Mouse (Mus musculus) heart, adult 8-10 months (tissue): Measurements from ENCODE around the gene Hormad2. TPM values are rescaled to one million over a fixed set of nuclear protein-coding genes. Genes with fewer than 3 reads are reported as not detected.

Experiments
- DNase-seq: peaks from one replicate; pipeline ENCODE4 v3.0.0; 2022; ENCODE audit warnings: low spot score
- total RNA-seq, 4 experiments: library from RNA; stranded (reverse); gene quantifications; 2 replicates each; pipeline ENCODE4 v1.2.4; 2022

Gene Hormad2
- not detected for total RNA-seq

DNA sequence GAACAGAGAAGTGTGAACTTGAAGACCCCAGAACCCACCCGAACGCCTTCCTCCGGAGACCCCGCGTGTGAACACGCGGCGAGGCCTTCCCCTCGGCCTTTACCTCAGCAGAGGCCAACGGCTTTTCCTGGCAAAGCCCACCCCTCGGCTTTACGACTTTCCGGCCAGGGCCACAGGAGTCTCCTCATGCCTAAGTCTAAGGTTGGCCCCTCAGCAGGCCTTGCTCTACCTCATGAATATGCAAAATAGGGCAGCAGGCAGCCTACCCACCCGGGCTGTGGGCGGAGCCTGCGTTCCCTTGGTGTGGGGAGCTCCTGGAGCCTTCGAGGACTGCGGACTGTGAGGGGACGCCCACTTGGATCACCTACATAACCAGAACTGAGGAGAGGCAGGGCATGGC, at the start of gene Hormad2:
Hormad2 (minus strand) TSS at position 128 of the 400 bp plus-strand sequence.
- no peak for DNase-seq

DNA sequence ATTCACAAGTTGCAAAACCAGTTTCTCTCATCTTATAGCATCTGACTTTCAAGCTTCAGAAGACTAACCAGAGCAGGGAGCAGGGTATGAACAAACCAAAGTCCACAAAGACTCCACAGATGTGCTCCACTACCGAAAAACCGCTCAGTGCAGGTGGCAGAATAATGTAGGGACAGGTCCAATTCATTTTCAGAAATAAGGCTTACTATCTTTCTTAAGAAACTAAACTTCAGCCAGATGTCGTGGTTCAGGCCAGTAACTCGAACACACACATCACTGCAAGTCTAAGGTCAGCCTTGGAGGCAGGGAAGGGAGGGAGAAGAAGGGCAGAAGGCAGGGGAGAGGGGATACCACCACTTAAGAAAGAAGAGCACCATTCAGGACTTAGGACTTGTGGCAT, 48.3 kb upstream of the Hormad2 start:
- no peak for DNase-seq

DNA sequence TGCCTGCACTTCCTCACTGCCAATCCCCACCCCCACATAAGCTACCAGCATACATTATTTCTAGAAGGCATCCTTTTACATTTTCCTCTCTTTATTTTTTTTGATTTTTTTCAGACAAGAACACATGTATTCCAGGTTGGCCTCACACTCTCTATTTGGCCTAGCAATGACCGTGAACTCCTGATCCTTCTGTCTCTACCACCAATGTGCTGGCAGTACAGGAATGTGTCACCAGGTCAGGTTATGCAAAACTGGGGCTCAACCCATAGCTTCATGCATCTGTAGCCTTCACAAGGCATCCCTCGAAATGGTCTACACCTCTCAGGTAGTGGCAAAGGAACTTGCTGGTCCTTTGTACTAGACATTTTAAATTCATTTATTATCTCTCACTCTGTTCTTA, 47.9 kb upstream of the Hormad2 start:
- no peak for DNase-seq

DNA sequence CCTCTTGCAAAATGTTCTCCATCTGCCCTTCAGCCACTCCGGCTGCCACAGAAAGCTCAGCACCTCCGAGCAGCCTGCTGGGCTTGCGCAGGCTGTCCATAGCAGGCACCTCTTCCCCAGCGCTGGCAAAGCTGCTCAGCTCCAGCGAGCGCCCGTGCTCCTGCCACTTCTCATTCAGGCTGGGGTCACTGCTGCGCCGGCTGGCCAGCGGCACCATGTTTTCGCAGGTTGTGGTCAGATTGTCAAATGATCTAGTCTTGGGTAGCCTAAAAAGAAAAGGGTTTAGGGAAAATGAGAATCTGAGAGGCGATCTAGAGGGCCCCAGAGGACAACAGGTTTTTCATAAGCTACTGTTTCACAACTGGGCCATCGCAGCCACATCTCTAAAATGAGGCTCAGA, 47.5 kb upstream of the Hormad2 start:
- no peak for DNase-seq

DNA sequence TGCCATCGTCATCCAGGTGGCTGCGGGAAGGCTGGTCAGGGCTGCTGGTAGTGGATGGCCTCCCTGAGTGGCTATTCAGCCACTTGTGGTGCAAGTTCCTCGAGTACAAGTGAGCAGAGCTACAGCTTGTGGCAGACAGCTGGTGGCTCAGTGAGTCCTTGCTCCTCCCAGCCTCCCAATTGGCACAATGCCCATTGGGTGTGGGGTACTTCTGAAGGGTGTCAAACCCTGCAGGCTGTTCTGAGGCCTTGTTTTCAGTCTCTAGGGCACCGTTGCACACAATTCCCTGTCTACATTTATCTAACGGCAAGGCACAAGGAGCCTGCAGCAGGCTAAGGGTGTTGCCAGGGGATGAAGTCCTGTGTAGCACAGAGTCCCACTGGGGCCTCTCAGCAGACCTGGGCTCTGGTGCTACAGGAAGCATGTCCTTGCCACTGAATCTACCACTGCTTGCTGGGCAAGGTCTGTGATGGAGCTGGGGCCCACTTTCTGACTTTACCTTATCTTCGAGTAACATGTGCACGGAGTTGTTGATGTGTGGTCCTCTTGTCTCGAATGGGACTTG, 46.6 kb upstream of the Hormad2 start:
- no peak for DNase-seq

DNA sequence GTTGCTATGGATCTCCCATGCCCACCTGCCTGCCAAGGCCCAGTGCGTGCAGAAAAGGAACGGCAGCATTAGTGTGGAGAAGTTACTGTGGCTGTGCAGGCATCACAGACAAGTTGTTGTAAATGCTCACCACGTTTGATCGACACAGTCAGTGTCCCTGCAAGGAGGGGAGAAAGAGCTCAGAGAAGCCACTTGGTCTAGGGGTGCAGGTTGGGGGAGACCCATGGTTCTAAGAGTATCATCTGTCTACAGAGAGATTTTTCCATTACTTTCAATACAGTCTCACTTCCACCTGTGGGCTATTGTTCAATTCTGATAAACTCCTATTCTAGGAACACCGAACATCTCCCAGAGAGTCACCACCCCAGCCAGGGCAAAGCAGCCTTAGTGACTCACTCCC, 43.6 kb upstream of the Hormad2 start:
- DNase-seq, result no peak

DNA sequence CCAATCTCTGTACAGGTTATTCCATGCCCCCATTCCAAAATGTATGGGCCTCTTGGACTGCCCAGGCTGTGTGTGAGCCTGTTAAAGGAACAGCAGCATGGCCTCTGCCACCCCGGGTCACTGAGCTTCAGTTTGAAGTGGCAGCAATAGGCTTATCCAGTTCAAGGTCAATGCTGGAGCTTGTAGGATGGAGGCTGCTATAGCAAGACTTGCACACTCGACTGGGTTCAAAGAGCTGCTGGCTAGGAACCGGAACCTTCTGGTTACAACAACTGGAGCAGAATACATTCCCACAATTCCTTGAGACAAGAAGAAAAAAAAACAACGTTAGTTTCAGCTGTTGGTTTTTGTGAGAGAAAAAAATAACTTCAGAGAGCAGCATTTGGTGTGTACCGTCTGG, 41.7 kb upstream of the Hormad2 start:
- DNase-seq, result no peak

DNA sequence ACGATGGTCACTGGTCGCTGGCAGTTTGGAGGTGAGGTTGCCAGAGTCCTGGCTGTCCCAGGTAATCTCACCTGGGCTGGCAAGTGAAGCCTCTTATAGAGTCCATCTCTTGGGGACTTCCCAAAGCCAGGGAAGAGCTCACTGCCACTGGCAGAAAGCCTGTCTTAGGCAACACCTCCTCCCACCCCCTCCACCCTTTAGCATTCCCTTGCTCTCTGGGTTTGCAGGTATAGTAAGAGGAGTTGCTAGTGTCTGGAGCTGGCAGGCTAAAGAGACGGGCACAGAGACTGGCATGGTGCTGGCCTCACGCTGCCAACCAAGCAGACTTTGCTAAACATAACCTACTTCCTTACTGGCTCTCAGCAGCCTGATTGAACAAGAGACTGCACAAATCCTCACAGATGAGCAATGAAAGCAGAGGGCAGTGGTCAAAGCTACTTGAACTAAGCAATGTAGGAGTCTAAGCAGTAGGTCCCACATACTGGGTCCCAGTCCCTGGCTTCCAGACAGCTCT, 35.3 kb upstream of the Hormad2 start:
- no peak for DNase-seq

DNA sequence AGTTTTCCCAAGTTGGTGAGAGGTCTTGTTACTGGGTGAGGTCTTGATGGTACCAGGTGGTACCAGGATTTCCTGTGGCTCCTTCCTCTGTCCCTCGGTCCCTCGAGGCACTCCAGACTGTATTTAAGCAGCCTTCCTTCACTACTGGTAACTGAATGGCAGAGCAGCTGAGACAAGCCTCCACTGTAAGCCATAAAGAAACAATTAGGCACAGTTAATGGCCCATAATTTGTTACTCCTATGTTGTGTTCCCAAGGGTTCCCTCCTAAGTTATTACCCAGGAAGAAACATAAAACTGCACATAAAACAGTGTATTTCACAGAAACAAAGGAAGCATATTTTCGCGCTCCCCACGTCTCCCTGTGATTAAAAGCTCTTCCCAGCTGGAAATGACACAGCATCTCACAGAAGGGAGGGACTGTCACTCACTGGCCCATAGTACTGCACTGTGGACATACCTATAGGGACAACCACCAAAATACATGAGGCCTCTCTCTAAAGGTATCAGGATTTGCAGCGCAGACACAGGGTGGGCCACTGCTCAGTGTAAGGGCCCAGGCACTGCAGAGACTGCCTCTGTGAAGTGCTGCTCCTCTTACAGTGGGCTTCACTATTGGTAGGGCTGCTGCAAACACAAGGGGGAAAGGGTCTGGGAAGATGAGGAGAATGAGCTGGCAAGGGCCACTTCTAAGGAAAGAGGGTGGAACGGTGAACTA, 31.7 kb upstream of the Hormad2 start:
- no peak for DNase-seq

DNA sequence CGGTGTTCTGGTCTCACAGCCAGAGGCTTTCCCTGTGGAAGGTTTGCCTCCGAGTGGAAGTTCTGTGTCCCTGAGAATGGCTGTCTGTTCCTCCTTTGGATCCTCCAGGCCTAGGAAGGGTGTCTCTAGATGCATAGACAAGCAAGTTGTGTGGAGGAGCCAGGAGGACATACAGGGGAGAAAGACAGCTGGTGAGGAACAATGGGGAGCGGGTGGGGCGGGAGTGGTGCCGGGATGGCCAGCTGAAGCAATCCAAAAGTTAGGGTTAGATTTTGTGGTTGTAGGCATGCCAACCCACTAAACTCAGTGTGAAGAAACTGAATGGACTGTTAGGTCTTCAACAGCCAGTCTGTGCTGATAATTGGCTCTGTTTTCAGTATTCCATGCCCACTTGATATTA, 30.8 kb upstream of the Hormad2 start:
- no peak for DNase-seq

DNA sequence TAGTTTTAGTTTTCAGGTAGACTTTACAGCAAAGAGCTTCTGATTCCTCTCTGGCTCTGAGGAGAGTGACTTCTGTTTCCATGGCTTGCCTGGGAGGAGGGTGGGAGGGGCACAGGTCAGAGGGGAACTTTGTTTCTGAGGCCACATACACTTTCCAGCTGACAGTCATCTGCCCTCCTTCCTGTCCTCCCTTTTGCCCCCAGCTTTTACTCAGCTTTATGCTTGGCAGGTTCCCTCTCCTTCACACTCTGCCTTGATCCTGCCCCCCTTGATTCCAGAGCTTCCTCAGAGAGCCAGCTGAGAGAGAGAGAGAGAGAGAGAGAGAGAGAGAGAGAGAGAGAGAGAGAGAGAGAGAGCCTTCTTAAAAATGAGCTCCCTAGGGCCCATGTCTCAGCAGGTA, 30.3 kb upstream of the Hormad2 start:
- no peak for DNase-seq

DNA sequence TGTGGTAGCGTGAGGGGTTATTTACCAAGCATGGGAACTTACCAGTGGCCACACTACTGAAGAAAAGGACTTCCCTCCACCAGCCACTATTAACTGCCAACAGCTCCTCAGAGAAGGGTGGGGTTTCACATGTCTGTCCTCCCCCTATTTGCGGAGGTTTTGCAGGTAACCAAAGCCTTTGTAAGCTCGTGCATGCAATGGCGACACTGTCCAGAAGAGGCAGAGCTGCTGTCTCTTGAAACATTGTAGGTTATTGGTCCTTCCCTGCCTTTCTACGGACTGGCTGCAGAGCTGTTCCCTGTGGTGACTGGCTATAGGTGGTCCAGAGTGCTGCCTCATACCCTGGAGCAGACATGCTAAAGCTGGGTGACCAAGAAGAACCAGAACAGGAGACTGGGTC, 28.2 kb upstream of the Hormad2 start:
- no peak for DNase-seq

DNA sequence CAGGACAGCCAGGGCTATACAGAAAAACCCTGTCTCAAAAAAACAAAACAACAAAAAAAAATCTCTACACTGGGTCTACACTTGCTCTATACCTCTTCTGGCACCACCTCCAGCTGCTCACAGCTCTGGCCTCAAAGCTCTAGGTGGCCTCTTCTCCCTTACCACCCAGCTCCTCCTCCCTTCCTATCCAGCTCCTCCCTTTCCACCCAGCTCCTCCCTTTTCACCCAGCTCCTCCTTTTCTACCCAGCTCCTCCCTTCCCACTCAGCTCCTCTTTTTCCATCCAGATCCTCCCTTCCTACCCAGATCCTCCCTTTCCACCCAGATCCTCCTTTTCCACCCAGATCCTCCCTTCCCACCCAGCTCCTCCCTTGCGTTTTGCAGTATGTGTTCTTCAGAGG, 26.5 kb upstream of the Hormad2 start:
- no peak for DNase-seq

DNA sequence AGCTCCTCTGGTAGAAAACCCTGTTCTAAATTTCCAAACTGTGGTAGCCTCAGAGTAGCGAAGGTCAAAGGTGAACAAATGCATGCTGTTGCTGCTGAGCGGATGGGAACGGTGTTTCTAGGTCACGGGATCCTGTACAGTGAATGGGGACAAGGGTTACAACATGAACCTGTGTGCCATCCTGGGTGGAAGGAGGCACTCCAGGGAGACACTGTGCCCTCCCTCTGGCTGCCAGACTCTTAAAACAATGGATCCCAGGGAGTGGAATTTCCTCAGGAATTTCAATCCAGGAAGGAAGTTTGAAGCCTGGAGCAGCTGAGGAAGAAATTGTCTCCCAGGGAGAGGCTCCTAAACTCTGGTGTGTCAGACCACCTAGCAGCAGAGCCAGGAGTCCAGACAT, 25.3 kb upstream of the Hormad2 start:
- peak; percentile 9 for DNase-seq

DNA sequence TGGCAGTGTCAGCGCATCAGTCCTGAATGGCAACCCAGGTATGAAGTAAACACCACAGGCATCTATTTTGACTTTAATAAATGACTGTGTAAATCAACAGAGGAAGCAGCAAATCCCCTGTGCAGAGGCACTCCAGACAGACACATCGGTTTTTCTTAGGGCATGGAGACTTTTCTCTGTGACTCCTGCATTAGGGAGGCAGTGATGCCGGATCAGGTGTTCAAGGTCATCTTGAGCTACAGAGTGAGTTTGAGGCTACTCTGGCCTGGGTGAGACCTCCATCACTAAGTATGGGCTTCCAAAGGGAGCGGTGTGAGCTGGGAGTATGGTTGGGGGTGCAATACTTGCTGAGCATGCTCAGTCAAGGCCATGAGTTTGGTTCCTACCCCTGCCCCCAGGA, 23.7 kb upstream of the Hormad2 start:
- DNase-seq, result no peak

DNA sequence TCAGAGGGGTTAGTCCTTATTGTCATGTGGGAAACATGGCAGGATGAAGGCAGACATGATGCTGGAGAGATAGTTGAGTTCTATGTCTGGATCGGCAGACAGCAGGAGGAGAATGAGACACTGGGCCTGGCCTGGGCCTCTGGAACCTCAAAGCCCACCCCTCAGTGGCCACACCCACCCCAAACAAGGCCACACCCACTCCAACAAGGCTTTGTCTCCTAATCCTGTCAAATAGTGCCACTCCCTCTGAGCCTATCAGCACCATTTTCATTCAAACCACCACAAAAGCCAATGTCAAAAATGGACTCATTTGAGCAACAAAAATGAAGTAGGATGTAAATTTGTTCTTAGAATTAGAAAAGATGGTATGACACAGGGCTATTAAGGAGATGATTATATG, 23.3 kb upstream of the Hormad2 start:
- no peak for DNase-seq

DNA sequence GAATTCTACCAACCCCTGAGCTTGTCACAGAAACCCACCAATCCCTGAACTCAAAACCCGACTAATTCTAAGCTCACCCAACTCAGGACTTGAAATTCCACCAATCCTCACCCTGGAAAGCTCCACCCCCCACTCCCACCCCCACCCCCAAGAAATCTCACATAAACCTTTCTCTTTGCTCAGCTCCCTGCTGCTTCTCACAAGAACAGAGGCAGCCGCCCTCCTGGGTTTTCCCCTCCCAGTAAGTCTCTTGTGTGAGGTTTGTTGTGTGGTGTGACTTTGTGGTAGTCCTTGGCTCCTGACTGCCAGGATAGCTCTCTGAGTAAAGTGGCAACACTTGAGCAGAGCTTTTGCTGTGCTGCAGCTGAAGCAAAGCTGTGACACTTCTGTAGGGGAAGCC, 22.0 kb upstream of the Hormad2 start:
- DNase-seq, result no peak

DNA sequence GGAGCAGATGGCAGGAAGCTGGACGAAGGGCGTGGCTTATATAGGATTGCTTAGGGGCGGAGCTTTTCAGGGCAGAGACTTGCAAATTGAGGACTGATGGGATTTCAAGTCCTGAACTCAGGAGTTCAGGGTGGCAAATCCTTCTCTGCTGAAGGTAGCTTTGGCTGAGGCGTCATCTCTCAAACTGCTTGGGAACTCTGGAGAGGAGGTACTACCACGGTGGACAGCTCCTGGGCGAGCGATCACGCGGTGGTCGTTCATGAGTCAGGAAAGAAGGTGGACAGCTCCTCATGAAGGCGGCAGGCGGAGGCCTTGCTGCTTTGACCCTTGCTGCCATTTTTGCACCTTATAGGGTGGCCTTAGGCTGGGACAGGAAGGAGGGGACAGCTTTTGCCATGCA, 20.2 kb upstream of the Hormad2 start:
- no peak for DNase-seq

DNA sequence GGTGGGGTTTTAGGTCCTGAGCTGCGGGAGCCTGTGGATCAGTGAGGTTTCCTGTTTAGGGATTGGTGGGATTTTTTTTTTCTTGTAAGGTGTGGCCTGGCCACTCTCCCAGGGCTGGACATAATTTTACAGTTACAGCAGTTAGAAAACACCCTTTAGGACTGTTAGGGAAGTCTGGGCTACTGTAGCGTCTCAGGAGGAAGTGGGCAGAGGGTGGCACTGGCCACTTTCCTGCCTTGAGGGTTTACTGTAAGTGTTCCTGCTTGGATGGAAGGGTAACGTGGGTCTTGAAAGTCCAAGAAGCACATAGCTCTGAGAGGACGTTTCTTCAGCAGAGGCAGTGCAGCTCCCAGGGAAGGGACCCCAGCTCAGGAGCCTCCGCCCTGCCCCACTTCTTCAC, 19.7 kb upstream of the Hormad2 start:
- no peak for DNase-seq

DNA sequence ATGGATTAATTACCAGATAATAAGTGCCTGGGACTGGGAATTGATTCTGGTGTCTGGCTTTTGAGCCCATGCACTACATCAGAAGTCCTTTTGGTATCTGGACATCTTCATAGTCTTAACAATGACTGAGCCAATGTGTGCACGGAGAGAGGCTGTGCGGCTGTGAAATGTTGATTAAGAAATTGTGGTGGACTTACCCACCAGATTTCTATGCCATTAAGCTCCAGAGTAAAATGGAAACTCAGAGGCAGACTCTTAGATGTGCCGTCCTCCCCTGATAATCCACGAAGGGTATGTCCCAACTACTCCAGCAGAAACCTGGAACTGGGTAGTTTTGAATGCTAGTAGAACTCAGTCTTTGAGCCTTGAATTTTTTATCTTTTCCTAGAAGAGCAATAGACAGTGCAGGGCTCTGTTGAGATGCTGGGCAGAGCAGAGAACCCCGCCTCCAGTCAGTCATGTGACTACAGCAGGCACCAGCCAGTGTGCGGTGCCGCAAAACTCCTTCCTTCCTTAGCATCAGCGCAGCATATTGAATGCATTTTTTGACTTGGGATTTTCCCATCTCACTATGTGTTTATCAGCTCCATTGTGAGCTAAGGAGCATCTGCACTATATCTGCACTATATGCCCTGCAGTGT, 14.1 kb upstream of the Hormad2 start:
- no peak for DNase-seq

DNA sequence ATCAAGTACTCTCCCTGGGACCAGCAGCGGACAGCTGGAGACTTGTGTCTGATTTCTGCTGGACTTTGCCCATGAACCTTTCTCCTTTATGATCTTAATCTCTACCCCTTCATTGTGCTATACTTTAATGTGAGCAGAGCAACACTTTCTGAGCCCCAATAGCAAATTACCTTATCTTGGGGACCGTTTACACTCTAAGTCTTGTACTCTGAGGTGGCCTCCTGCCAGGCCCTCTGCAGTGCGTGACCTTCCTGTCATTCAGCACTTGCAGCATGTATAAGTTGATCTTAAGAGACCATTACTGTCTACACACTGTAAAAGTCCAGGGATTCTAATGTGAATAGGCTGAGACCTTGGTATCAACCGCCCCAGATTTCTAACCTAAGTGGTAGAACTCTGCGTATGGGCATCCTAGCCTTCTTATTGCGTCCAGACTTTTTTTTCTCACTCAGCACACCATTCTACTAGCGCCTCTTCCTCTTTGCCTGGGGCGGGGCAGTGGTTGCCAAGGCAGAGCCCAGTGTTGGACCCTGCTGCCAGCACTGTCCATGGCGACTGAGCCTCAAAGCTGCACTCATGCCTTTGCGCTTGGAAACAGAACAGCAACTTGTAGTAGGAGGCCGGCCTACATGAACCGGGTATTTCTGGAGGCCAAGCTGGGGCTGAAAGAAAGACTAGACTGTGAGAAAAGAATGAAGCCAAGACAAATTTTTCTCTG, 11.7 kb upstream of the Hormad2 start:
- DNase-seq, result no peak

DNA sequence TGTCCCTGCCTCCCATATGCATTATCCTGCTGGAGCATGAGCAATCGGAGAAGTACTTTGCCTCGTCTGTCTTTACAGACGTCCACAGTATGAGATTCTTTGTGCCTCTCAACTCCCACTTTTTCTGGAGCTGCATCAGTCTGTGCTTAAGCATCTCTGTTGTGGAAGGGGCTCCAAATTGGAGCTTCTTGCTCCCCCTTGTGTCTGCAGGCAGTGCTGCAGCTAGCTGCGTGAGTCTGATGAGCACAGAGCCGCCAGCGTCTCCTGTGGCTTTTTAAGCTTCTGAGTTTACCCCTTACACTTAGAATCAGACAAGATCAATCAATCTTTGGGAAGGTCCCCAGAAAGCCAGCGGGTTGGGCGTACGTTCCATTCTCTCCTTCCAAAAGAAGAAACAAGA, 10.2 kb upstream of the Hormad2 start:
- DNase-seq, result peak; percentile 13
